Mouse (Mus musculus): Measurements from ENCODE around the gene Gipc2. TPM values are rescaled to one million over a fixed set of nuclear protein-coding genes. Genes with fewer than 3 reads are reported as not detected.

Gipc2 gene
- total RNA-seq, 2 experiments from 2014 or later = 0.82 to 1.1 TPM

Other genes with a start within 250 kb of the Gipc2 start
- 10 to 100 TPM; 45.4 to 48.2 TPM for gene Dnajb4, start 44.1 kb upstream of the Gipc2 start, total RNA-seq (2021)
- 10 to 100 TPM; 31.5 to 35.2 TPM for gene Fubp1, start 44.2 kb upstream of the Gipc2 start, total RNA-seq (2021)
- 100 to 1,000 TPM; 323 to 367 TPM for gene Nexn, start 100.1 kb upstream of the Gipc2 start, total RNA-seq (2021)
- 1 to 10 TPM; 3.7 to 4.1 TPM for gene Miga1, start 174.2 kb upstream of the Gipc2 start, total RNA-seq (2021)
- 10 to 100 TPM; 18.2 to 21.3 TPM for gene Usp33, start 180.2 kb upstream of the Gipc2 start, total RNA-seq (2021)
- 10 to 100 TPM; 14.2 to 15.6 TPM for gene Zzz3, start 229.2 kb upstream of the Gipc2 start, total RNA-seq (2021)